Mouse (Mus musculus): ENCODE data around the gene Wls. TPM values are rescaled to one million over a fixed set of nuclear protein-coding genes. Genes with fewer than 3 reads are reported as not detected.

Gene Wls
- total and polyA plus RNA-seq, 3 experiments, result 4.4 to 58.5 (median 50.2) TPM

DNA sequence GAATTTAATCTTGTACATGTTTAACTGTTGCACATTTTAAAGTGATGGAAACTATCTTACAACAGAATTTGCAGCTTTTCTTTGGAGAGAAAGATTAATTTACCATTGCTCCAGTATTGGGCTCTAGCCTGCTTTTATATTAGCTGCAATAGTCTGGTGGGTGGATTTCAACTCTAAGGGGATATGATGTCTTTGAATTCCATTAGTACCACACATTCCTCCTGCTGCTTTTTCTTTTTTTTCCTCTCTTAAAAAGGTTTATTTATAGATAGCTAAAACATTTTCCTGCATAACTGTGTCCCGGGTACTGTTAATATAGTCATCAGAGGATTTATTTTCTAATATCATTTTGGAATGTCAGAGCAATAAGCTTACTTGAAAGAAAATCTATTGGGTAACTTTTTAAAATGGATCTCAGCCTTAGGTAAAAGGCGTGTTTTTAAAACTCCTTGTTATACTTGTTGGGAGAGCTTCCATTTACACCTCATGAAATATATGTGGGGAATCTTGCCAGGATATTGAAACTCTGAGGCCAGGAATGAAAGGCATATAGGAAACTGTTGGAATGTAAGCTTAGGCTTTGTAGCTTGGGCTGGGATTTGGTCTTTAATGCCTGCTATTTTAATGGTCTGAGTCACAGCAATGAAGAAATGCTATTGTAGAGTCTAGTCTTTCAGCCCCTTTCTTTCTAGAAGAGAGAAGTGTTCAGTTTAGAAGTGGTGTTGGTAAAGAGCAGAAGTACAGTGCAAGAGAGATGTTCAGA is 78.0 kb downstream of the Wls start:
- DNase-seq, result no peak

Other genes starting within 250 kb of the Wls start
- gene Rpe65, start 240.5 kb upstream of the Wls start, total RNA-seq (2021), result not detected
- gene Rpe65, start 240.5 kb upstream of the Wls start, polyA plus RNA-seq (2012; rRNA removed), result not detected in 2 replicates

All from adrenal gland, adult 2 months (tissue).